Mouse (Mus musculus) lung, postnatal 0 days (tissue): ENCODE data around the gene Helz. TPM values are rescaled to one million over a fixed set of nuclear protein-coding genes. Genes with fewer than 3 reads are reported as not detected.
A peak's percentile ranks its signal among the peaks of the same experiment; 100 is the strongest.

Experiments used
- ATAC-seq: fragments of 200-750 bp; cut with Nextera tagmentation; 2 replicates; pipeline ENCODE4 v1.8.0; 2017; ENCODE audit warnings: moderate library complexity
- DNase-seq: peaks from one replicate; pipeline ENCODE4 v3.0.0-alpha.2; 2016; ENCODE audit warnings: low spot score
- H3K27ac ChIP-seq: fragments of 300-500 bp; sonication (generic); 2 replicates; pipeline ENCODE4 v1.5.1; 2014; ENCODE audit warnings: antibody characterized with exemption, mild to moderate bottlenecking, low read length, mixed read lengths
- H3K27me3 ChIP-seq: fragments of 300-500 bp; sonication (generic); replicated peaks from 2 replicates; pipeline ENCODE4 v1.6.1; 2014; ENCODE audit warnings: low read length, mixed read lengths; ENCODE audit not compliant: insufficient read depth
- H3K36me3 ChIP-seq: fragments of 300-500 bp; sonication (generic); 2 replicates; pipeline ENCODE4 v1.6.1; 2014; ENCODE audit warnings: low read length, mixed read lengths; ENCODE audit not compliant: insufficient read depth
- H3K4me1 ChIP-seq: fragments of 300-500 bp; sonication (generic); 2 replicates; pipeline ENCODE4 v1.6.1; 2014; ENCODE audit warnings: antibody characterized with exemption, low read depth, low read length, mixed read lengths; ENCODE audit not compliant: insufficient read depth
- H3K4me2 ChIP-seq: fragments of 300-500 bp; sonication (generic); replicated peaks from 2 replicates; pipeline ENCODE4 v1.6.1; 2014; ENCODE audit warnings: low read depth, mild to moderate bottlenecking, low read length, moderate library complexity, mixed read lengths
- H3K4me3 ChIP-seq: fragments of 300-500 bp; sonication (generic); 2 replicates; pipeline ENCODE4 v1.5.1; 2014; ENCODE audit warnings: low read depth, low read length
- H3K9ac ChIP-seq: fragments of 300-500 bp; sonication (generic); replicated peaks from 2 replicates; pipeline ENCODE4 v1.6.1; 2014; ENCODE audit warnings: low read depth, mild to moderate bottlenecking
- H3K9me3 ChIP-seq: fragments of 300-500 bp; sonication (generic); 2 replicates; pipeline ENCODE4 v1.6.1; 2016; ENCODE audit warnings: low read length, mixed read lengths
- CTCF ChIP-seq: IDR thresholded peaks from 2 replicates; pipeline ENCODE4 v1.5.1; 2016; ENCODE audit warnings: antibody characterized with exemption, mild to moderate bottlenecking
- EP300 ChIP-seq: IDR thresholded peaks from 2 replicates; pipeline ENCODE4 v1.6.1; 2016; ENCODE audit warnings: antibody characterized with exemption, mild to moderate bottlenecking, control low read depth
- WGBS: fragments of 180-500 bp; shearing (Covaris S2); extraction: QIAGEN DNeasy Blood & Tissue Kit; methylation state at CpG from one replicate; pipeline ENCODE4 v1.1.7; 2014; 5-methylcytosine and 5-hydroxymethylcytosine counted together
- polyA plus RNA-seq: library from polyadenylated mRNA; unstranded; fragments of >200 nt; fragmentation: Nextera tagmentation; extraction: Ambion mirVana; gene quantifications from 2 replicates; pipeline ENCODE4 v1.2.1, GENCODE M21; 2015

Helz gene
- polyA plus RNA-seq, 1 experiment from 2014 or later: 8.4 TPM

- Histone ChIP-seq H3K9ac (no peak overlapping the region), H3K27me3 (no peaks in the 10 kb centered on the region), H3K4me2 (no peak overlapping the region), H3K36me3 (no peaks in the 10 kb centered on the region), H3K27ac (no peak overlapping the region), H3K4me3 (no peak overlapping the region), H3K9me3 (no peaks in the 10 kb centered on the region), H3K4me1 (no peaks in the 10 kb centered on the region)
- TF ChIP-seq CTCF: no peak
- TF ChIP-seq EP300: no peak
- 74% methylated on average over 1 of the region's 1 CpGs for WGBS
- ATAC-seq (no peak), DNase-seq (no peak)
Observed at GRCm38 (mm10) chr11:107524966-107525365, 22.8 kb upstream of the Helz start.

- TF ChIP-seq EP300: no peak
- no peak for TF ChIP-seq CTCF
- 59% methylated on average over 3 of the region's 3 CpGs for WGBS
- ATAC-seq: no peak
Observed at GRCm38 (mm10) chr11:107527632-107528031, 20.1 kb upstream of the Helz start.

GRCm38 (mm10) chr11:107529320-107529719 lies 18.4 kb upstream of the Helz start:
- Histone ChIP-seq H3K4me2 (no peak overlapping the region), H3K36me3 (no peaks in the 10 kb centered on the region), H3K27ac (peak overlapping the region; percentile 35; the same call in 1 of the 2 replicates), H3K4me1 (no peaks in the 10 kb centered on the region), H3K9ac (no peak overlapping the region), H3K4me3 (no peak overlapping the region), H3K9me3 (no peaks in the 10 kb centered on the region), H3K27me3 (no peaks in the 10 kb centered on the region)
- WGBS: 34% methylated on average over 8 of the region's 8 CpGs
- DNase-seq (peak; percentile 43), ATAC-seq (peak; percentile 83)
- TF ChIP-seq CTCF (peak; percentile 51), EP300 (no peak; the same call in 1 of the 2 replicates)

More at GRCm38 (mm10) chr11:107527632-107528031, 20.1 kb upstream of the Helz start:
- H3K27ac ChIP-seq: no peak overlapping the region
- H3K27me3 ChIP-seq: no peaks in the 10 kb centered on the region
- H3K4me1 ChIP-seq: no peaks in the 10 kb centered on the region
- no peaks in the 10 kb centered on the region for H3K36me3 ChIP-seq
- H3K4me2 ChIP-seq: no peak overlapping the region
- H3K9me3 ChIP-seq: no peaks in the 10 kb centered on the region
- H3K9ac ChIP-seq: no peak overlapping the region
- no peak for DNase-seq
- no peak overlapping the region for H3K4me3 ChIP-seq

GRCm38 (mm10) chr11:107531445-107531844 lies 16.3 kb upstream of the Helz start:
- Histone ChIP-seq H3K27me3 (no peaks in the 10 kb centered on the region), H3K9ac (no peak overlapping the region), H3K27ac (no peak overlapping the region), H3K4me2 (no peak overlapping the region), H3K4me1 (no peaks in the 10 kb centered on the region), H3K9me3 (no peaks in the 10 kb centered on the region), H3K36me3 (no peaks in the 10 kb centered on the region), H3K4me3 (no peak overlapping the region)
- no peak for ATAC-seq
- TF ChIP-seq EP300 (no peak), CTCF (no peak)
- no peak for DNase-seq
- 67% methylated on average over 4 of the region's 4 CpGs for WGBS

- TF ChIP-seq CTCF (no peak), EP300 (no peak)
- DNase-seq: no peak
- H3K4me3 ChIP-seq: no peak overlapping the region
- H3K9ac ChIP-seq: no peak overlapping the region
- no peaks in the 10 kb centered on the region for H3K4me1 ChIP-seq
- H3K9me3 ChIP-seq: no peaks in the 10 kb centered on the region
- no peak overlapping the region for H3K4me2 ChIP-seq
- H3K36me3 ChIP-seq: no peaks in the 10 kb centered on the region
- 25% methylated on average over 4 of the region's 5 CpGs for WGBS
- ATAC-seq: no peak
- no peak overlapping the region for H3K27ac ChIP-seq
- H3K27me3 ChIP-seq: no peaks in the 10 kb centered on the region
Observed at GRCm38 (mm10) chr11:107532271-107532670, 15.5 kb upstream of the Helz start.

GRCm38 (mm10) chr11:107538994-107539393 lies 8.7 kb upstream of the Helz start:
- ATAC-seq: no peak
- H3K9me3 ChIP-seq: no peaks in the 10 kb centered on the region
- H3K27me3 ChIP-seq: no peaks in the 10 kb centered on the region

GRCm38 (mm10) chr11:107540339-107540738 lies 7.4 kb upstream of the Helz start:
- H3K4me3 ChIP-seq: no peak overlapping the region
- no peak overlapping the region for H3K27ac ChIP-seq
- no peak overlapping the region for H3K9ac ChIP-seq
- DNase-seq (no peak), ATAC-seq (no peak)
- no peaks in the 10 kb centered on the region for H3K36me3 ChIP-seq
- no peaks in the 10 kb centered on the region for H3K4me1 ChIP-seq
- no peaks in the 10 kb centered on the region for H3K9me3 ChIP-seq
- H3K27me3 ChIP-seq: no peaks in the 10 kb centered on the region
- no peak overlapping the region for H3K4me2 ChIP-seq
- 55% methylated on average over 1 of the region's 1 CpGs for WGBS
- TF ChIP-seq EP300 (no peak), CTCF (no peak)

More at GRCm38 (mm10) chr11:107538994-107539393, 8.7 kb upstream of the Helz start:
- peak; percentile 19 for DNase-seq
- H3K4me3 ChIP-seq: no peak overlapping the region
- H3K27ac ChIP-seq: no peak overlapping the region
- H3K36me3 ChIP-seq: no peaks in the 10 kb centered on the region
- TF ChIP-seq CTCF (no peak), EP300 (no peak)
- H3K4me1 ChIP-seq: no peaks in the 10 kb centered on the region
- no peak overlapping the region for H3K4me2 ChIP-seq
- 78% methylated on average over 4 of the region's 4 CpGs for WGBS
- no peak overlapping the region for H3K9ac ChIP-seq
